Mouse (Mus musculus): ENCODE measurements around the gene Ankrd17.

GRCm38 (mm10) chr5:90289887-90290286, 76.5 kb downstream of the Ankrd17 start:
- no peak for TF ChIP-seq TCF3 (IDR thresholded peaks at IDR 0.05; ENCODE audit: insufficient read length, low read depth)
- TF ChIP-seq MYOD1 (IDR thresholded peaks at IDR 0.05; ENCODE audit: control insufficient read depth in 1 of 3, insufficient read length in 2 of 3, low read depth in 2 of 3) = no peak
- no peak for TF ChIP-seq POLR2A (IDR thresholded peaks at IDR 0.05; ENCODE audit: insufficient read length, low read depth)
- TF ChIP-seq TCF12 (IDR thresholded peaks at IDR 0.05; ENCODE audit: insufficient read depth, poor library complexity, severe bottlenecking) = no peak
- TF ChIP-seq E2F4 (IDR thresholded peaks at IDR 0.05; ENCODE audit: insufficient read depth) = no peak
- no peak for TF ChIP-seq MAX (IDR thresholded peaks at IDR 0.05; ENCODE audit: low read depth)
- TF ChIP-seq USF1 (IDR thresholded peaks at IDR 0.05; ENCODE audit: low read depth) = no peak
- no peak for TF ChIP-seq CEBPB (IDR thresholded peaks at IDR 0.05; ENCODE audit: insufficient read depth, poor library complexity, severe bottlenecking)
- TF ChIP-seq MYOG (IDR thresholded peaks at IDR 0.05; ENCODE audit: control insufficient read depth in 1 of 3, insufficient read depth in 1 of 3, insufficient read length in 2 of 3, low read depth in 2 of 3) = no peak
- TF ChIP-seq REST (IDR thresholded peaks at IDR 0.05; ENCODE audit: insufficient read depth, insufficient read length) = no peak
- TF ChIP-seq SRF (IDR thresholded peaks at IDR 0.05; ENCODE audit: control insufficient read depth, insufficient read length, low read depth) = no peak
- no peak for TF ChIP-seq POLR2AphosphoS2 (IDR thresholded peaks at IDR 0.05; ENCODE audit: insufficient read length, low read depth)

All from myocyte (in vitro differentiated cells).